Mouse (Mus musculus): ENCODE results near the gene Tspo.

DNA sequence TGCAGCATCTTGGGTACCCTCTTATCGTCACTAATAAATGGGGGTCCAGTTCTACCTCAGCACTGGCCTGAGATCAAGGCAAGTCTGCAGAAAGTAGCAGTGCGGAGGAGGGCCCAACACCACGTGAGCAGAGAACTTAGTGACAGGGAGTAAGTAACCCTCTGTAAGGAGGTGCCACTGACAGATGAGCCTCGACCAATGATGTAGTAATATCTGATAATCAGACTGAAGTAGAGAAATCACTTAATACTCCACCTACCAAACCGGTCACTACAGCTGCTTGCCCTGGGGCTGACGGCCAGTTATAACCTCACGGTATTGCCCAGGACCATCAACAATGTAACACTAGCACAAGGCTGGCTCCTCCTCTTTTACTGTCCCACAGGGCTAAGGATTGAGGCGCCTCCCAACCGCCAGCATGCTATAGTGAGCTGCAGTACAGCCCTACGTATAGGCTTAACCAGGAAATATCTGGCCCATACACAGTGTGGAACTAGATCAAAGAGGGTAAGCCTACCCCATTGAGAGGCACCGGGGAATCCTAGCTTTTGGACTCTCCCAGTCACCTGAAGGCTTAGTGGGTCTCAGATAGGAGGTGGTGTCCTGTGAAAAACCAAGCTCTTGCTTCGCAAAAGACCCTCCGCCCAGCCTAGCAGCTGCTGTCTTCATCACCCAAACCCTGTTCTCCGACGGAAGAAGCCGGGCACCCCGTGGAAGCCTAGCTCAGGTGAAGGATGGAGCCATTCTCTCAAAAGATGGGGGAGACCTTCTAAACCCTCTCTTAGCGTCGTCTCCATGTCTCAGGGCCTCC, 30.5 kb downstream of the Tspo start:
- TF ChIP-seq CTCF (IDR thresholded peaks at IDR 0.05 in 2 of 3, conservative IDR thresholded peaks at IDR 0.05 in 1 of 3; ENCODE audit: control insufficient read depth in 1 of 3, insufficient read depth in 1 of 3, low read depth in 2 of 3, low read length in 3 of 3, poor library complexity in 1 of 3, severe bottlenecking in 1 of 3), result no peak
- TF ChIP-seq POLR2A (IDR thresholded peaks at IDR 0.05; ENCODE audit: control insufficient read depth in 1 of 2, insufficient read depth in 1 of 2, low read depth in 1 of 2, low read length in 2 of 2, poor library complexity in 1 of 2), result peak in 1 of 2 experiments; percentile 11; a peak in 2 of 4 replicates
- no peak for TF ChIP-seq KAT2A (conservative IDR thresholded peaks at IDR 0.05; ENCODE audit: low read depth, low read length)
- no peak for TF ChIP-seq MEF2A (IDR thresholded peaks at IDR 0.05; ENCODE audit: extremely low read depth, insufficient replicate concordance, low read depth, low read length, poor library complexity, severe bottlenecking)
- no peak for TF ChIP-seq NRF1 (IDR thresholded peaks at IDR 0.05; ENCODE audit: insufficient read depth, low read depth, low read length, poor library complexity, severe bottlenecking)
- TF ChIP-seq E2F4 (IDR thresholded peaks at IDR 0.05; ENCODE audit: borderline replicate concordance, low read depth, low read length), result no peak
- no peak for TF ChIP-seq ZKSCAN1 (IDR thresholded peaks at IDR 0.05; ENCODE audit: low read depth, low read length)
- no peak for TF ChIP-seq HCFC1 (IDR thresholded peaks at IDR 0.05; ENCODE audit: low read depth, low read length)
- peak in 1 of 2 experiments; percentile 40; a peak in 1 of 4 replicates for TF ChIP-seq EP300 (IDR thresholded peaks at IDR 0.05; ENCODE audit: low read depth in 1 of 2, low read length in 2 of 2)
- TF ChIP-seq SIN3A (IDR thresholded peaks at IDR 0.05; ENCODE audit: low read length), result peak; percentile 53; the same call in 1 of the 2 replicates

Data from MEL (cell line).